ENCODE assay signal across 8 mouse cellular contexts in genomic region chr6:52838691-52839090, GRCm38 (mm10).
DNase-seq lines count a peak whose midpoint lies in the region; ATAC-seq and TF ChIP-seq lines count a peak whose summit lies in the region.

No protein-coding gene starts in this region.

- H3K27ac ChIP-seq in ES-E14 (ENCODE audit: insufficient read depth, low read depth, low read length, poor library complexity, severe bottlenecking), result no peak overlapping the region
- no peak overlapping the region for H3K27ac ChIP-seq in forebrain, embryonic 13.5 days
- no peak overlapping the region for H3K27ac ChIP-seq in olfactory bulb, adult 2 months (ENCODE audit: insufficient read depth, low read depth, low read length)

- intact Hi-C loops in heart, postnatal 10 days (cut with DNase I), result loop anchor here (2.0 to 5.0 kb wide), 5 partner anchors 76 to 566 kb away; no protein-coding TSS in a partner anchor

- no peaks in the 10 kb centered on the region for H3K9me3 ChIP-seq in ES-E14 (ENCODE audit: control insufficient read depth, insufficient read depth, low read depth, low read length)
- H3K9me3 ChIP-seq in forebrain, embryonic 13.5 days (replicated peaks), result no peaks in the 10 kb centered on the region

- in situ Hi-C loops in ES-E14 (cut with MboI; ENCODE audit: low sequenced_read_pairs in 2 of 2, unreplicated experiment in 2 of 2), result loop anchor here (5.0 to 25.0 kb wide), 2 partner anchors 551 to 581 kb away; no protein-coding TSS in a partner anchor

- ATAC-seq in cerebellum, adult (ENCODE audit: insufficient number of reproducible peaks, low FRiP score, low TSS enrichment), result peak; percentile 60; the same call in 1 of the 2 replicates
- peak; percentile 68 for ATAC-seq in forebrain, embryonic 13.5 days

- TF ChIP-seq POLR2A in lung, adult 2 months (IDR thresholded peaks at IDR 0.05; ENCODE audit: borderline replicate concordance, extremely low read depth, low read depth, low read length), result no peak
- no peak for TF ChIP-seq POLR2A in olfactory bulb, adult 2 months (IDR thresholded peaks at IDR 0.05; ENCODE audit: insufficient read depth, low read depth, low read length)

- H3K4me2 ChIP-seq in forebrain, embryonic 13.5 days, result no peak overlapping the region

- peaks cover 66% of the 10 kb centered on the region for H3K27me3 ChIP-seq in forebrain, embryonic 13.5 days

- no peaks in the 10 kb centered on the region for H3K36me3 ChIP-seq in ES-E14 (ENCODE audit: control insufficient read depth, insufficient read depth, low read length, poor library complexity, severe bottlenecking)
- H3K36me3 ChIP-seq in forebrain, embryonic 13.5 days (ENCODE audit: poor library complexity, severe bottlenecking), result no peaks in the 10 kb centered on the region

- DNase-seq in ES-E14 (ENCODE audit: low read depth, low spot score), result peak; percentile 81
- peak; percentile 89 to 93 for DNase-seq in heart, postnatal 10 days
- peak; percentile 89 to 91 for DNase-seq in kidney, postnatal 4 days
- DNase-seq in lung, adult 2 months, result peak; percentile 76
- peak; percentile 84 for DNase-seq in thymus, postnatal 0 days (ENCODE audit: low spot score)

- TF ChIP-seq CTCF in lung, adult 2 months (IDR thresholded peaks at IDR 0.05; ENCODE audit: insufficient read depth, low read length), result peak; percentile 85
- peak; percentile 68 for TF ChIP-seq CTCF in olfactory bulb, adult 2 months (IDR thresholded peaks at IDR 0.05; ENCODE audit: insufficient read depth, low read depth, low read length)

- no peak overlapping the region for H3K4me3 ChIP-seq in ES-E14 (ENCODE audit: insufficient read depth in 1 of 2, low read depth in 1 of 2, low read length in 2 of 2, poor library complexity in 1 of 2, severe bottlenecking in 1 of 2)
- H3K4me3 ChIP-seq in forebrain, embryonic 13.5 days, result no peak overlapping the region
- peak overlapping the region; percentile 21 for H3K4me3 ChIP-seq in lung, adult 2 months (replicated peaks; ENCODE audit: extremely low read depth, low read depth, low read length)
- no peak overlapping the region for H3K4me3 ChIP-seq in olfactory bulb, adult 2 months (ENCODE audit: insufficient read depth, low read depth, low read length)

- peaks cover 0 to 3% of the 10 kb centered on the region in 2 experiments; a peak in 1 of 4 replicates for H3K4me1 ChIP-seq in ES-E14 (ENCODE audit: control insufficient read depth in 2 of 2, insufficient read depth in 2 of 2, low read length in 2 of 2, poor library complexity in 1 of 2)
- H3K4me1 ChIP-seq in forebrain, embryonic 13.5 days, result peaks cover 38% of the 10 kb centered on the region
- H3K4me1 ChIP-seq in lung, adult 2 months (ENCODE audit: control insufficient read depth, insufficient read depth, low read length), result peaks cover 2% of the 10 kb centered on the region; the same call in 1 of the 2 replicates
- no peaks in the 10 kb centered on the region for H3K4me1 ChIP-seq in olfactory bulb, adult 2 months (ENCODE audit: control insufficient read depth, insufficient read depth, low read length)

- H3K9ac ChIP-seq in ES-E14 (ENCODE audit: insufficient read depth, low read depth, low read length, poor library complexity, severe bottlenecking), result no peak overlapping the region
- no peak overlapping the region for H3K9ac ChIP-seq in forebrain, embryonic 13.5 days

- 2% methylated on average over 8 of the region's 8 CpGs for WGBS in forebrain, embryonic 13.5 days
- 5% methylated on average over 8 of the region's 8 CpGs for WGBS in lung, adult 2 months
- 10% methylated on average over 8 of the region's 8 CpGs for WGBS in olfactory bulb, adult 2 months

TF ChIP-seq in ES-E14, 5 proteins besides CTCF, POLR2A, EP300 and RAD21:
- TF ChIP-seq CHD2 (IDR thresholded peaks at IDR 0.05; ENCODE audit: low read depth, low read length), result peak; percentile 25; the same call in 1 of the 2 replicates
- TF ChIP-seq HCFC1 (IDR thresholded peaks at IDR 0.05; ENCODE audit: borderline replicate concordance, insufficient read depth, low read length), result no peak
- TF ChIP-seq ZC3H11A (IDR thresholded peaks at IDR 0.05; ENCODE audit: borderline replicate concordance, low read depth, low read length), result peak; percentile 93
